Mouse (Mus musculus): Measurements from ENCODE around the gene Il23a. TPM values are rescaled to one million over a fixed set of nuclear protein-coding genes. Genes with fewer than 3 reads are reported as not detected.
A peak's percentile ranks its signal among the peaks of the same experiment; 100 is the strongest.
"Not testable (repeated sequence)": the region's sequence is repeated elsewhere in the genome, so short reads cannot be mapped to it uniquely, and the experiment has no call there.

The Il23a gene
- polyA plus RNA-seq, 1 experiment: not detected

GRCm38 (mm10) chr10:128262300-128262699 is 36.3 kb downstream of the Il23a start:
- Histone ChIP-seq H3K4me3 (ENCODE audit: low read depth, low read length) (no peak overlapping the region), H3K4me1 (ENCODE audit: control insufficient read depth, insufficient read depth, insufficient read length, low read length) (no peaks in the 10 kb centered on the region), H3K27me3 (ENCODE audit: control insufficient read depth, insufficient read depth, low read length) (no peaks in the 10 kb centered on the region), H3K27ac (ENCODE audit: insufficient read depth, low read depth, low read length) (no peak overlapping the region), H3K36me3 (ENCODE audit: control insufficient read depth, insufficient read depth, low read length) (no peaks in the 10 kb centered on the region)
- 68% methylated on average over 22 of the region's 22 CpGs for WGBS
- no peak for TF ChIP-seq POLR2A (IDR thresholded peaks at IDR 0.05; ENCODE audit: low read depth, low read length)
- TF ChIP-seq CTCF (IDR thresholded peaks at IDR 0.05; ENCODE audit: extremely low read depth, insufficient read length, insufficient replicate concordance, low read depth, low read length): no peak

- not testable (repeated sequence) for H3K4me1 ChIP-seq (ENCODE audit: control insufficient read depth, insufficient read depth, insufficient read length, low read length); H3K4me3 ChIP-seq (ENCODE audit: low read depth, low read length); H3K27ac ChIP-seq (ENCODE audit: insufficient read depth, low read depth, low read length); H3K36me3 ChIP-seq (ENCODE audit: control insufficient read depth, insufficient read depth, low read length); H3K27me3 ChIP-seq (ENCODE audit: control insufficient read depth, insufficient read depth, low read length)
- 82% methylated on average over 7 of the region's 7 CpGs for WGBS
Measured at GRCm38 (mm10) chr10:128260376-128260775, 38.2 kb downstream of the Il23a start.

- Histone ChIP-seq H3K27ac (ENCODE audit: insufficient read depth, low read depth, low read length) (no peak overlapping the region), H3K36me3 (ENCODE audit: control insufficient read depth, insufficient read depth, low read length) (no peaks in the 10 kb centered on the region), H3K4me3 (ENCODE audit: low read depth, low read length) (no peak overlapping the region), H3K27me3 (ENCODE audit: control insufficient read depth, insufficient read depth, low read length) (no peaks in the 10 kb centered on the region), H3K4me1 (ENCODE audit: control insufficient read depth, insufficient read depth, insufficient read length, low read length) (no peaks in the 10 kb centered on the region)
- TF ChIP-seq CTCF (IDR thresholded peaks at IDR 0.05; ENCODE audit: extremely low read depth, insufficient read length, insufficient replicate concordance, low read depth, low read length) (no peak), POLR2A (IDR thresholded peaks at IDR 0.05; ENCODE audit: low read depth, low read length) (no peak)
- WGBS: 82% methylated on average over 5 of the region's 5 CpGs
Measured at GRCm38 (mm10) chr10:128259946-128260345, 38.6 kb downstream of the Il23a start.

- Histone ChIP-seq H3K4me3 (ENCODE audit: low read depth, low read length) (no peak overlapping the region), H3K36me3 (ENCODE audit: control insufficient read depth, insufficient read depth, low read length) (no peaks in the 10 kb centered on the region), H3K4me1 (ENCODE audit: control insufficient read depth, insufficient read depth, insufficient read length, low read length) (no peaks in the 10 kb centered on the region), H3K27me3 (ENCODE audit: control insufficient read depth, insufficient read depth, low read length) (no peaks in the 10 kb centered on the region), H3K27ac (ENCODE audit: insufficient read depth, low read depth, low read length) (peak overlapping the region; percentile 40; the same call in 1 of the 2 replicates)
- TF ChIP-seq POLR2A (IDR thresholded peaks at IDR 0.05; ENCODE audit: low read depth, low read length): no peak
- no peak for TF ChIP-seq CTCF (IDR thresholded peaks at IDR 0.05; ENCODE audit: extremely low read depth, insufficient read length, insufficient replicate concordance, low read depth, low read length)
- WGBS: 67% methylated on average over 4 of the region's 4 CpGs
Measured at GRCm38 (mm10) chr10:128258953-128259352, 39.6 kb downstream of the Il23a start.

GRCm38 (mm10) chr10:128256328-128256727 is 42.2 kb downstream of the Il23a start:
- Histone ChIP-seq H3K27me3 (ENCODE audit: control insufficient read depth, insufficient read depth, low read length) (no peaks in the 10 kb centered on the region), H3K4me3 (ENCODE audit: low read depth, low read length) (no peak overlapping the region), H3K4me1 (ENCODE audit: control insufficient read depth, insufficient read depth, insufficient read length, low read length) (no peaks in the 10 kb centered on the region), H3K36me3 (ENCODE audit: control insufficient read depth, insufficient read depth, low read length) (0 out of 2 replicates have a peak, but pooled peaks cover 7% of the 10 kb centered on the region), H3K27ac (ENCODE audit: insufficient read depth, low read depth, low read length) (no peak overlapping the region)
- TF ChIP-seq POLR2A (IDR thresholded peaks at IDR 0.05; ENCODE audit: low read depth, low read length): no peak
- TF ChIP-seq CTCF (IDR thresholded peaks at IDR 0.05; ENCODE audit: extremely low read depth, insufficient read length, insufficient replicate concordance, low read depth, low read length): no peak
- WGBS: 78% methylated on average over 8 of the region's 8 CpGs

GRCm38 (mm10) chr10:128255925-128256324 is 42.6 kb downstream of the Il23a start:
- WGBS: 88% methylated on average over 8 of the region's 8 CpGs
- H3K27ac ChIP-seq (ENCODE audit: insufficient read depth, low read depth, low read length): no peak overlapping the region
- no peak overlapping the region for H3K4me3 ChIP-seq (ENCODE audit: low read depth, low read length)
- H3K27me3 ChIP-seq (ENCODE audit: control insufficient read depth, insufficient read depth, low read length): no peaks in the 10 kb centered on the region
- TF ChIP-seq CTCF (IDR thresholded peaks at IDR 0.05; ENCODE audit: extremely low read depth, insufficient read length, insufficient replicate concordance, low read depth, low read length) (no peak), POLR2A (IDR thresholded peaks at IDR 0.05; ENCODE audit: low read depth, low read length) (no peak)
- H3K4me1 ChIP-seq (ENCODE audit: control insufficient read depth, insufficient read depth, insufficient read length, low read length): no peaks in the 10 kb centered on the region
- 0 out of 2 replicates have a peak, but pooled peaks cover 7% of the 10 kb centered on the region for H3K36me3 ChIP-seq (ENCODE audit: control insufficient read depth, insufficient read depth, low read length)

GRCm38 (mm10) chr10:128253677-128254255 is 44.8 kb downstream of the Il23a start, which contains the start of gene Apon:
Apon (plus strand) TSS chr10:128254096.
- Histone ChIP-seq H3K27me3 (ENCODE audit: control insufficient read depth, insufficient read depth, low read length) (no peaks in the 10 kb centered on the region), H3K27ac (ENCODE audit: insufficient read depth, low read depth, low read length) (no peak within 1 kb of the TSS), H3K4me1 (ENCODE audit: control insufficient read depth, insufficient read depth, insufficient read length, low read length) (no peaks in the 10 kb centered on the region), H3K36me3 (ENCODE audit: control insufficient read depth, insufficient read depth, low read length) (peaks cover 15% of the 10 kb centered on the region), H3K4me3 (ENCODE audit: low read depth, low read length) (no peak within 1 kb of the TSS)
- TF ChIP-seq POLR2A (IDR thresholded peaks at IDR 0.05; ENCODE audit: low read depth, low read length) (no peak), CTCF (IDR thresholded peaks at IDR 0.05; ENCODE audit: extremely low read depth, insufficient read length, insufficient replicate concordance, low read depth, low read length) (no peak)
- WGBS: 50% methylated on average over 4 of the region's 4 CpGs

Data from small intestine, adult 2 months (tissue).